Mouse (Mus musculus) heart, postnatal 0 days (tissue): Measurements from ENCODE around the gene Ssbp2. TPM values are rescaled to one million over a fixed set of nuclear protein-coding genes. Genes with fewer than 3 reads are reported as not detected.

Source experiments
- ATAC-seq: fragments of 200-750 bp; cut with Nextera tagmentation; 2 replicates; pipeline ENCODE4 v1.8.0; 2017; ENCODE audit warnings: low read depth, moderate number of reproducible peaks, moderate library complexity; ENCODE audit not compliant: insufficient read depth
- DNase-seq: peaks from one replicate; pipeline ENCODE4 v3.0.0-alpha.2; 2016; ENCODE audit warnings: low spot score
- H3K27ac ChIP-seq: fragments of 300-500 bp; sonication (generic); 2 replicates; pipeline ENCODE4 v1.5.1; 2014; ENCODE audit warnings: low read depth, mild to moderate bottlenecking
- H3K27me3 ChIP-seq: fragments of 300-500 bp; sonication (generic); 2 replicates; pipeline ENCODE4 v1.6.1; 2014; ENCODE audit warnings: low read length, mixed read lengths; ENCODE audit not compliant: control insufficient read depth, insufficient read depth
- H3K36me3 ChIP-seq: fragments of 300-500 bp; sonication (generic); replicated peaks from 2 replicates; pipeline ENCODE4 v1.6.1; 2014; ENCODE audit warnings: low read length, mixed read lengths; ENCODE audit not compliant: control insufficient read depth, insufficient read depth
- H3K4me1 ChIP-seq: fragments of 300-500 bp; sonication (generic); 2 replicates; pipeline ENCODE4 v1.6.1; 2014; ENCODE audit warnings: antibody characterized with exemption; ENCODE audit not compliant: control insufficient read depth, insufficient read depth
- H3K4me2 ChIP-seq: fragments of 300-500 bp; sonication (generic); 2 replicates; pipeline ENCODE4 v1.6.1; 2014; ENCODE audit warnings: low read depth, mild to moderate bottlenecking, low read length, moderate library complexity
- H3K4me3 ChIP-seq: fragments of 300-500 bp; sonication (generic); 2 replicates; pipeline ENCODE4 v1.5.1; 2014; ENCODE audit warnings: low read depth, low read length
- H3K9ac ChIP-seq: fragments of 300-500 bp; sonication (generic); replicated peaks from 2 replicates; pipeline ENCODE4 v1.6.1; 2014; ENCODE audit warnings: low read depth, low read length, mixed read lengths
- H3K9me3 ChIP-seq: fragments of 300-500 bp; sonication (generic); replicated peaks from 2 replicates; pipeline ENCODE4 v1.6.1; 2016; ENCODE audit warnings: low read length; ENCODE audit not compliant: control insufficient read depth
- CTCF ChIP-seq: IDR thresholded peaks from 2 replicates; pipeline ENCODE4 v1.5.1; 2016; ENCODE audit warnings: antibody characterized with exemption, control low read depth, low read depth
- EP300 ChIP-seq: IDR thresholded peaks from 2 replicates; pipeline ENCODE4 v1.6.1; 2016; ENCODE audit warnings: antibody characterized with exemption, low read depth
- WGBS: fragments of 180-500 bp; shearing (Covaris S2); extraction: QIAGEN DNeasy Blood & Tissue Kit; methylation state at CpG from one replicate; pipeline ENCODE4 v1.1.7; 2014; 5-methylcytosine and 5-hydroxymethylcytosine counted together
- polyA plus RNA-seq: library from polyadenylated mRNA; unstranded; fragments of >200 nt; fragmentation: Nextera tagmentation; extraction: Ambion mirVana; gene quantifications from 2 replicates; pipeline ENCODE4 v1.2.1, GENCODE M21; 2015
- total RNA-seq: library from RNA; depleted of rRNA; stranded (reverse); fragments of >200 nt; gene quantifications from 2 replicates; pipeline ENCODE4 v1.2.3, GENCODE M21; 2014; ENCODE audit warnings: low replicate concordance

The Ssbp2 gene
- total and polyA plus RNA-seq, 2 experiments from 2014 or later = 70.8 to 74.2 TPM

DNA sequence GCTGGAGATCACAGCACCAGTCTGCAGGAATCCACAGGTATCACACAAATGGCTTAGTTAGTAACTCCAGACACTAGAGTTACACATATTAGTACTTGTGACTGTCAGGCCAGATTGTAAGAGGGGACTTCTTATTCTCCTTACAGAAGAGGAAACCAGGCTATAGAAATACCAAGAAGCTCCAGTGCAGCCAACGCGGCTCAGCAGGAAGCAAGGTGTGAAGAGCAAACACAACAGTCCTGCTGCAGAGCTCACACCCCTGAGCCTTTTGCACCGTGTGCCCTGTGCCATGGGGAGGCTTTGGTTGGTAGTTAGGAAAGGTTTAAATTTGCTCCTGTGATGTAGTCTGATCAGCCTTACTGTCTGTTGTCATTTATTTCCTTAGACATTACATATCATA lies 37.0 kb downstream of the Ssbp2 start:
- H3K36me3 ChIP-seq = 0 out of 2 replicates have a peak, but pooled peaks cover 3% of the 10 kb centered on the region
- no peak overlapping the region for H3K4me2 ChIP-seq
- no peaks in the 10 kb centered on the region for H3K9me3 ChIP-seq
- DNase-seq = no peak
- H3K9ac ChIP-seq = no peak overlapping the region
- ATAC-seq = no peak
- no peak for TF ChIP-seq CTCF
- no peak for TF ChIP-seq EP300
- H3K4me3 ChIP-seq = no peak overlapping the region
- H3K4me1 ChIP-seq = no peaks in the 10 kb centered on the region
- WGBS = 63% methylated on average over 3 of the region's 3 CpGs
- H3K27me3 ChIP-seq = no peaks in the 10 kb centered on the region
- H3K27ac ChIP-seq = no peak overlapping the region

DNA sequence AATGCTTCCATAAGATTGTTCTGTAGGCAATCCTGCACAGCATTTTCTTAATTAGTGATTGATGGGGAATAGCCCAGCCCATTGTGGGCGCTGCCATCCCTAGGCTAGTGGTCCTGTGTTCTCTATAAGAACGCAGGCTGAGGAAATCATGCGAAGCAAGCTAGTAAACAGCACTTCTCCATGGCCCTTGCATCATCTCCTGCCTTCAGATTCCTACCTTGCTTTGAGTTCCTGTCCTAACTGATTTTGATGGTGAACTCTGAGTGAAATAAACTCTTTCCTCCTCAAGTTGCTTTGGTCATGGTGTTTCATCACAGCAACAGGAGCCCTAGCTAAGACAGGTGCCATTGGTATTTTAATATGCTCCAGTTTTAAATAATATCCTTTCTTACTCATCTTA lies 41.7 kb downstream of the Ssbp2 start:
- Histone ChIP-seq H3K4me2 (no peak overlapping the region), H3K9ac (no peak overlapping the region), H3K4me1 (no peaks in the 10 kb centered on the region), H3K9me3 (no peaks in the 10 kb centered on the region), H3K36me3 (0 out of 2 replicates have a peak, but pooled peaks cover 3% of the 10 kb centered on the region), H3K27me3 (no peaks in the 10 kb centered on the region), H3K27ac (no peak overlapping the region), H3K4me3 (no peak overlapping the region)
- ATAC-seq (no peak), DNase-seq (no peak)
- TF ChIP-seq EP300 (no peak), CTCF (no peak)
- WGBS = 89% methylated on average over 3 of the region's 3 CpGs

DNA sequence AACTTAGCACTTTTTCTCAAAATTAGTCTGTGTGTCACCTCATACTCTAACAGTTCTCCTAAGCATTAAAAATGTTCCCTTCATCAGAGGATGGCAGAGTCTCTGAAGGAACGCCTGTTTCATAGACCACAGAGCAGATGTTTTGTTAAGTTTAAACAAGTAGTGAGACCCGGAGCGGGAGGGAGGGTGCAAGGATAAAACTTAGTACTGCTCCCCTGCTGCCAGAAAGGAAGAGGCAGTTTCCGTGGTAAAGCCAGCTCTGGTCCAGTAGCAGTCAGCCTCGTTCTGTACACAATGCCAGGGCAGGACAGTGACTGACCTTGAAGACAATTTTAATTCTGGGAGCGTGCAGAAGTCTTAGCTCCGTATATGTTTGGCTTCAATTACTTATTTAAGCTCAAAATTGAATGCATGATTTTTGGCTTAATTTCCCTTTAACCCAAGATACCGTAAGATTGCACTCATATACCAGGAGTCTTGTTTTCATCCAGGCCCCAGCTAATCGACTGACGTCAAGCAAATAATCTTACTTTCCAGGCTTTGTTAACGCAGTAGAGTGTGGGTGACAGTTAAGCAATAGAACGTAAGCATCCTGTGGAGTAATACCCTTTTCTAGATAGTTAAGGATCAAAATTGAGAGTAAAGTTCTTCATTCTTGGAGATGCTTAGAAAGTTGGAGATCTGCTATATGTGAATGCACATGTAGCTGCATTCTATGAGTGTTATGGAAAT lies 42.7 kb downstream of the Ssbp2 start:
- Histone ChIP-seq H3K9me3 (no peaks in the 10 kb centered on the region), H3K27me3 (no peaks in the 10 kb centered on the region), H3K4me2 (no peak overlapping the region), H3K4me1 (no peaks in the 10 kb centered on the region), H3K27ac (no peak overlapping the region), H3K4me3 (no peak overlapping the region), H3K9ac (no peak overlapping the region), H3K36me3 (0 out of 2 replicates have a peak, but pooled peaks cover 3% of the 10 kb centered on the region)
- ATAC-seq (no peak), DNase-seq (no peak)
- TF ChIP-seq EP300 = no peak
- TF ChIP-seq CTCF = no peak
- WGBS = 60% methylated on average over 12 of the region's 12 CpGs

DNA sequence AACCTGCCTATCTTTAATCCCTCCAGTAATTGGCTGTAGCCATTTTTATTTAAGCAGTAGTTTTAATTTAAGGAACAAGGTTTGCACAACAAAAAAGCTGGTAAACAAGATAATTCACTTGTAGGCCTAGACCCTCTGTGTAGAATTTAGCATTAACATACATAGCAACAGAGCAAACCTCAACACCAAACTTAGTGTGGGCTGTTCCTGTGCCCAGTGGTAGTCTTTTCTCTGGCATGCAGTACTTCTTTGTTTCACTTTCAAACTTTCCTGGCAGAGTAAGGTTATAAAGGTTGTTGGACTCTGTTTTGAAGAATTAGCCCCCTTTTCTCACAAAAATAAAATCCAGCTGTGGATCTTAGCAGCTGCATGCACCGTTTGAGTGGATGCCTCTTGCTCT lies 48.9 kb downstream of the Ssbp2 start:
- no peak overlapping the region for H3K27ac ChIP-seq
- WGBS = 70% methylated on average over 1 of the region's 1 CpGs
- no peak overlapping the region for H3K9ac ChIP-seq
- H3K4me2 ChIP-seq = no peak overlapping the region
- DNase-seq (no peak), ATAC-seq (no peak)
- TF ChIP-seq EP300 = no peak
- no peak for TF ChIP-seq CTCF
- H3K27me3 ChIP-seq = no peaks in the 10 kb centered on the region
- no peaks in the 10 kb centered on the region for H3K36me3 ChIP-seq
- H3K4me1 ChIP-seq = peaks cover 5% of the 10 kb centered on the region; the same call in 1 of the 2 replicates
- no peaks in the 10 kb centered on the region for H3K9me3 ChIP-seq
- H3K4me3 ChIP-seq = no peak overlapping the region

DNA sequence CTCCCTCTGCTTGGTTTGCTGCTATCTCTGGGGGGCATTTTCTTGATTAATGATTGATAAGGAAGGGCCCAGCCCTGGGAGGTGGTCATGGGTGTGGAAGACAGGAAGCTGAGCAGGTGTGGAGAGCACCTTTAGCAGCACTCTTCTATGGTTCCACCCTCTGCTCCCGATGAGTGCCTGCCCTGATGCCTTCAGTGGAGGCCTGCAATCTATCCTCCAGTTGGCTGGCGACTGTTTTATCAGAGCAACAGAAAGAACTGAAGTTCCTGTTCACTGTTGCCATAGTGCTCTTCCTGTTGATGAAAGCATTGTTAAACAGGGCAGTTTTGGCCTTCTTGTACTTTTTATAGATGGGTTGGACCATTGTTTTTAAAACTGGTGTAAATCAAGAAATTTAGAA lies 49.4 kb downstream of the Ssbp2 start:
- Histone ChIP-seq H3K27me3 (no peaks in the 10 kb centered on the region), H3K9ac (no peak overlapping the region), H3K4me1 (peaks cover 5% of the 10 kb centered on the region; the same call in 1 of the 2 replicates), H3K9me3 (no peaks in the 10 kb centered on the region), H3K36me3 (no peaks in the 10 kb centered on the region), H3K4me2 (no peak overlapping the region), H3K4me3 (no peak overlapping the region), H3K27ac (0 out of 2 replicates have a peak overlapping the region, but pooled peaks have one; percentile 32)
- peak; percentile 31 for DNase-seq
- TF ChIP-seq CTCF (no peak), EP300 (no peak)
- 7% methylated on average over 2 of the region's 2 CpGs for WGBS
- no peak for ATAC-seq

DNA sequence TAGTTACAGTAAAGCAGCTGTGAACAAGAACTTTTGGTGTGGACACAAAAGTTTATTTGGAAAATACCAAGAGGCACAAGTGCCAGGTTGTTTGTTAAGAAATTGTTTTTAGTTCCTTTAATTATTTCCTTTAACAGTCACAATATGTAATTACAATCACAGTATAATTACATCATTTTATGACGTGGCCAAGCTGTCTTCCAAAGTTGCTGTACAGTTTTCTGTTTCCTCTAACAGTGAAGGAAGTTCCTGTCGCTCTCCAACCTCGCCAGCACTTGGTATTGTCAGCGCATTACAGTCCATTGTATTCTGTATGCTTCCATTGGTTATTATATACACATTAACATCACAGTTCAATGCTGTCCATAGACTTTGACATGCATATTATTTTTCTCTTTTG lies 54.9 kb downstream of the Ssbp2 start:
- Histone ChIP-seq H3K27me3 (no peaks in the 10 kb centered on the region), H3K36me3 (no peaks in the 10 kb centered on the region), H3K9ac (no peak overlapping the region), H3K4me2 (no peak overlapping the region), H3K4me1 (no peaks in the 10 kb centered on the region), H3K27ac (no peak overlapping the region), H3K9me3 (no peaks in the 10 kb centered on the region), H3K4me3 (no peak overlapping the region)
- DNase-seq (no peak), ATAC-seq (no peak)
- TF ChIP-seq EP300 = no peak
- TF ChIP-seq CTCF = no peak
- 80% methylated on average over 4 of the region's 4 CpGs for WGBS
